Mouse (Mus musculus): ENCODE measurements around the gene Vmn2r24.

DNA sequence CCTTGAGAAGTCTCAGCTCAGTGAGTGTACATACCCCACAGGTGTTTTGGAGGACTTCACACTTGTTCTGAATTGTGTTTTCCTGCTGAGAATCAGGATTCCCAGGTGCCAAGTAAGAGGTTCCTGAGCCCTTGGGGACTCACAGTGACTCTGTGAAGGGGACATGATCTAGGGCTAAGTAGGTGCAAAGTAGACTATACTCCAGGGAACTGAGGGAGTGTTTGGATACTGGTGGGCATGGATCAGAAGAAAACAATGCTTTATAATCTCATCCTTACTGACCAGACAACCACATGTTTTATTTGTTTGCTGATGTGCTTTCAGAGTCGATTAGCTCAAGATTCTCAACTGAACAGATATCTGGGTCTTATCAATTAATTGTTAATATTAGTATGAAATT, at the start of gene Vmn2r24:
- TF ChIP-seq GATA1 (IDR thresholded peaks at IDR 0.05; ENCODE audit: low read length): no peak
- TF ChIP-seq TAL1 (IDR thresholded peaks at IDR 0.05; ENCODE audit: low read length): no peak

All from erythroblast, embryonic 14.5 days (primary cell).